Mouse (Mus musculus) spleen, adult 2 months (tissue): Measurements from ENCODE around the gene Jhy. TPM values are rescaled to one million over a fixed set of nuclear protein-coding genes. Genes with fewer than 3 reads are reported as not detected.

Experiments used
- DNase-seq, 2 experiments: peaks; one replicate each; pipeline versions ENCODE4 v3.0.0 to v3.0.0-alpha.2; 2012 to 2021; ENCODE audit warnings: low spot score in 2 of 2, low read depth in 1 of 2
- H3K27ac ChIP-seq: fragments of 200-500 bp; 2 replicates; pipeline ENCODE4 v1.5.1; 2012; ENCODE audit warnings: low read length, inconsistent platforms; ENCODE audit not compliant: insufficient read depth
- H3K27me3 ChIP-seq: fragments of 200-500 bp; 2 replicates; pipeline ENCODE4 v1.6.1; 2012; ENCODE audit warnings: mild to moderate bottlenecking, moderate library complexity, low read length, inconsistent platforms; ENCODE audit not compliant: control insufficient read depth, insufficient read depth
- H3K36me3 ChIP-seq: fragments of 200-500 bp; 2 replicates; pipeline ENCODE4 v1.6.1; 2012; ENCODE audit warnings: mild to moderate bottlenecking, low read length, inconsistent platforms; ENCODE audit not compliant: control insufficient read depth, insufficient read depth
- H3K4me1 ChIP-seq: fragments of 200-500 bp; 2 replicates; pipeline ENCODE4 v1.6.1; 2011; ENCODE audit warnings: inconsistent platforms; ENCODE audit not compliant: control insufficient read depth, insufficient read depth, insufficient read length
- H3K4me3 ChIP-seq: fragments of 200-500 bp; 2 replicates; pipeline ENCODE4 v1.5.1; 2011; ENCODE audit warnings: mild to moderate bottlenecking, inconsistent platforms; ENCODE audit not compliant: insufficient read depth, insufficient read length; ENCODE audit errors: extremely low read depth
- CTCF ChIP-seq: fragments of 200-500 bp; IDR thresholded peaks from 2 replicates; pipeline ENCODE4 v1.5.1; 2011; ENCODE audit warnings: mild to moderate bottlenecking, inconsistent platforms; ENCODE audit not compliant: insufficient read depth, insufficient read length, insufficient replicate concordance; ENCODE audit errors: extremely low read depth
- POLR2A ChIP-seq: fragments of 200-500 bp; IDR thresholded peaks from 2 replicates; pipeline ENCODE4 v1.6.1; 2011; ENCODE audit warnings: low read depth, low read length, inconsistent platforms
- WGBS: fragments of 180-500 bp; shearing (Covaris S2); methylation state at CpG from one replicate; pipeline ENCODE4 v1.1.7; 2018; 5-methylcytosine and 5-hydroxymethylcytosine counted together
- polyA plus RNA-seq: library from polyadenylated mRNA; depleted of rRNA; stranded (reverse); fragments of >200 nt; gene quantifications from 2 replicates; pipeline ENCODE4 v1.2.3, GENCODE M21; 2012; rRNA removed

Gene Jhy
- polyA plus RNA-seq, 1 experiment: 0.90 TPM

- Histone ChIP-seq H3K4me3 (peak overlapping the region; percentile 23; the same call in 1 of the 2 replicates), H3K36me3 (no peaks in the 10 kb centered on the region), H3K27ac (no peak overlapping the region), H3K4me1 (no peaks in the 10 kb centered on the region), H3K27me3 (no peaks in the 10 kb centered on the region; the same call in 1 of the 2 replicates)
- TF ChIP-seq POLR2A: no peak
- TF ChIP-seq CTCF: no peak
- 12% methylated on average over 21 of the region's 21 CpGs for WGBS
- DNase-seq: no peak
Observed at GRCm38 (mm10) chr9:40858461-40859160, 105.3 kb downstream of the Jhy start.

DNA sequence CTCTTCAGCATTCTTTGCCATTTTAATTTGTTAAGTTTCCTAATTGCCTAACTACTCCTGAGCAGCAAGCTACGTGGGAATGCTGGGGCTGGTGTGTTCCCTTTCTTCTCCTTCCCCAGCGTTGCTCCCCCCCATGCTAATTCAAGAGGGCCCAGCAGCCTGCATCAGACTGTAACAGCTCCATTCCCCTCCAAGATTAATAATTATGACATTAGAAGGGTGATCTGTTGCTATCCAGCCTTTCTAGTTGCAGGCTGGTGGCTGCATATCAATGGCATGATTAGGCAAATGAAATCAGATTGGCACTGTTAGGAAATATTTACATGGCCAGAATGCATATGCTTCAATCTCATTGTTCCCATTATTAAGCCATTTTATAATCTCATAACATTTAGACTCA is 112.4 kb downstream of the Jhy start:
- no peak overlapping the region for H3K4me3 ChIP-seq
- H3K27me3 ChIP-seq: no peaks in the 10 kb centered on the region
- H3K4me1 ChIP-seq: no peaks in the 10 kb centered on the region
- H3K27ac ChIP-seq: no peak overlapping the region
- no peak for DNase-seq
- H3K36me3 ChIP-seq: no peaks in the 10 kb centered on the region
- no peak for TF ChIP-seq POLR2A
- TF ChIP-seq CTCF: no peak
- WGBS: 62% methylated on average over 2 of the region's 2 CpGs

Other genes starting within 250 kb of the Jhy start
- 1,187 and 1,452 TPM in 2 replicates for gene Hspa8, start 163.1 kb downstream of the Jhy start, polyA plus RNA-seq
- not detected in 2 replicates for gene Bsx, start 90.0 kb downstream of the Jhy start, polyA plus RNA-seq
- 0.54 and 0.55 TPM in 2 replicates for gene Crtam, start 40.5 kb upstream of the Jhy start, polyA plus RNA-seq
- gene Ubash3b, start 197.6 kb upstream of the Jhy start, polyA plus RNA-seq: 10.2 and 11.9 TPM in 2 replicates